Mouse (Mus musculus) ES-E14 (cell line): ENCODE measurements at regions not wholly inside any gene's neighbourhood (a gene's known extent, or its start where the extent isn't known, plus 50 kb on each side); places are given as distances from the start of the nearest gene placed in this dataset.

Source experiments
- DNase-seq: peaks from one replicate; pipeline ENCODE4 v3.0.0-alpha.2; 2013; ENCODE audit warnings: low read depth, low spot score
- H3K27ac ChIP-seq: 2 replicates; pipeline ENCODE4 v1.5.1; 2012; ENCODE audit warnings: low read depth, mild to moderate bottlenecking, low read length, moderate library complexity, mixed read lengths; ENCODE audit not compliant: poor library complexity, insufficient read depth, severe bottlenecking
- H3K36me3 ChIP-seq: 2 replicates; pipeline ENCODE4 v1.6.1; 2012; ENCODE audit warnings: mild to moderate bottlenecking, low read length, moderate library complexity, mixed read lengths; ENCODE audit not compliant: control insufficient read depth, poor library complexity, insufficient read depth, severe bottlenecking
- H3K4me1 ChIP-seq, 2 experiments: fragments of 150-350 bp in 1 of 2; sonication (generic) in 1 of 2; 2 replicates each; pipeline ENCODE4 v1.6.1; 2012; ENCODE audit warnings: low read length in 2 of 2, mild to moderate bottlenecking in 1 of 2, mixed read lengths in 1 of 2; ENCODE audit not compliant: control insufficient read depth in 2 of 2, insufficient read depth in 2 of 2, poor library complexity in 1 of 2
- H3K4me3 ChIP-seq, 2 experiments: fragments of 150-350 bp in 1 of 2; sonication (generic) in 1 of 2; 2 replicates each; pipeline ENCODE4 v1.5.1; 2012; ENCODE audit warnings: low read length in 2 of 2, low read depth in 1 of 2, mild to moderate bottlenecking in 1 of 2, mixed read lengths in 1 of 2; ENCODE audit not compliant: insufficient read depth in 1 of 2, poor library complexity in 1 of 2, severe bottlenecking in 1 of 2
- H3K9ac ChIP-seq: 2 replicates; pipeline ENCODE4 v1.6.1; 2012; ENCODE audit warnings: low read depth, mild to moderate bottlenecking, low read length, mixed read lengths; ENCODE audit not compliant: poor library complexity, insufficient read depth, severe bottlenecking
- H3K9me3 ChIP-seq: fragments of 150-350 bp; sonication (generic); 2 replicates; pipeline ENCODE4 v1.6.1; 2012; ENCODE audit warnings: low read depth, mild to moderate bottlenecking, low read length; ENCODE audit not compliant: control insufficient read depth, insufficient read depth
- CHD2 ChIP-seq: IDR thresholded peaks from 2 replicates; pipeline ENCODE4 v1.6.1; 2014; ENCODE audit warnings: mild to moderate bottlenecking, low read depth, low read length, inconsistent platforms
- HCFC1 ChIP-seq: IDR thresholded peaks from 2 replicates; pipeline ENCODE4 v1.6.1; 2012; ENCODE audit warnings: low read length, inconsistent platforms, borderline replicate concordance; ENCODE audit not compliant: insufficient read depth
- MAFK ChIP-seq: IDR thresholded peaks from 2 replicates; pipeline ENCODE4 v1.6.1; 2014; ENCODE audit warnings: mild to moderate bottlenecking, low read depth, low read length, inconsistent platforms; ENCODE audit not compliant: insufficient read depth
- ZC3H11A ChIP-seq: IDR thresholded peaks from 2 replicates; pipeline ENCODE4 v1.6.1; 2012; ENCODE audit warnings: low read depth, mild to moderate bottlenecking, inconsistent platforms, low read length, borderline replicate concordance
- ZNF384 ChIP-seq: IDR thresholded peaks from 2 replicates; pipeline ENCODE4 v1.6.1; 2012; ENCODE audit warnings: low read depth, low read length, inconsistent platforms
- in situ Hi-C, 2 experiments: fragments of 600-800 bp; cut with MboI; formaldehyde crosslinking; loops; one replicate each; pipeline ENCODE4 v1.15.1; 2025; ENCODE audit warnings: low sequenced_read_pairs in 2 of 2, inconsistent platforms in 1 of 2; ENCODE audit not compliant: unreplicated experiment in 2 of 2

DNA sequence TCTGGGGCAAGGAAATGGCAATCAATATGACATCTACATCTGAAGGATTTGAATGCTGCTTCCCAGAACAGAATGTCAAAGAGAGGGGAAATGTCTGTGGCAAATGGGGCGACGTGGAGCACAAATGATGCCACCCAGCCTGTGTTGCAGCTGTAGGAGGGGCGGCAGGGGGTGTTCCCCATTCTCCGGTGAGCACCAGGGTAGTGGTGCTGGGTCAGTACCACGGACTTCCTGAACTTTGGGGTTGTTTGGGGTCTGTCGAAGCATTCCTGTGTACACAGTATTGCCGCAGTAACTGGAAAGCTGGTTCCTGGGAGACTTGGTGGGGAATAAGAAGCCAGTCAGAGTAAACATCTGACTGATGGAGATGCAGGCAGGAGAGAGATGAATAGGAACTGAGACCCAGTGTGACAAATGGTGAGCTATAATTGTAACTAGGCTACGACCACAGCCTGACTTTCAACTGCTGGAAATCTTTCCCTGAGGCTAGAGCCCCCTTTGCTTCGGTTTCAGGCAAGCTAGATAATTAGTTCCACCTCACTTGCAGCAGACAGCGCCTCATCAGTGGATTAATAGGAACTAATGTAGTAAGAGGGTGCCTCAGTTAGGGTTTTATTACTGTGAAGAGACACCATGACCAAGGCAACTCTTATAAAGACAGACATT lies 53.9 kb upstream of the Tom1l1 start:
- in situ Hi-C loops, result no loop called here
- Histone ChIP-seq H3K9ac (no peak overlapping the region), H3K27ac (no peak overlapping the region), H3K4me3 (no peak overlapping the region), H3K9me3 (no peaks in the 10 kb centered on the region), H3K36me3 (no peaks in the 10 kb centered on the region), H3K4me1 (no peaks in the 10 kb centered on the region)
- no peak for TF ChIP-seq ZC3H11A
- no peak for TF ChIP-seq HCFC1
- TF ChIP-seq MAFK, result no peak
- TF ChIP-seq CHD2, result no peak
- no peak for TF ChIP-seq ZNF384
- no peak for DNase-seq

GRCm38 (mm10) chr11:90739501-90739900 lies 51.3 kb upstream of the Tom1l1 start:
- Histone ChIP-seq H3K36me3 (no peaks in the 10 kb centered on the region), H3K9ac (no peak overlapping the region), H3K4me1 (no peaks in the 10 kb centered on the region), H3K27ac (no peak overlapping the region), H3K4me3 (no peak overlapping the region), H3K9me3 (no peaks in the 10 kb centered on the region)
- DNase-seq, result no peak
- TF ChIP-seq ZNF384 (no peak), HCFC1 (no peak), MAFK (no peak), CHD2 (no peak), ZC3H11A (no peak)
- in situ Hi-C loops, result no loop called here

DNA sequence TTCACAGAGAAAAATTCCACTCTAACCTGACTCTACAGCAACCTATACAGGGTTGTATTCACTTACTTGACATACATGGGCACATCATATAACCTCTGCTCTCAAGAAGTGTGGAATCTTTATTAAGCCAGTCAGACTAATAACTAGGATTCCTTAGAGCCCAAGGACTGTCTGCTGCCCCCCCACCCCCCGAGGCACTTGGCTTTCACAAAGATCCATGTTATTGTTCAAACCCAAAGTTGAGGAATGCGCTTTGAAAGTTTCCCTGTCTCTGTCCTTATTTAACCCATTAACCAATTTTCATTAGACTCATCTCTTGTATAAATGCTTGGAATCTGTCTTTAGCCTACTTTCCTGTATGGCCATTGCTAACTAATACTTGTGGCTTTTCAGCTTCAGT lies 50.6 kb upstream of the Tom1l1 start:
- Histone ChIP-seq H3K36me3 (no peaks in the 10 kb centered on the region), H3K27ac (no peak overlapping the region), H3K4me3 (no peak overlapping the region), H3K9ac (no peak overlapping the region), H3K4me1 (no peaks in the 10 kb centered on the region), H3K9me3 (no peaks in the 10 kb centered on the region)
- TF ChIP-seq MAFK, result no peak
- TF ChIP-seq HCFC1, result no peak
- no peak for TF ChIP-seq ZC3H11A
- TF ChIP-seq CHD2, result no peak
- no peak for TF ChIP-seq ZNF384
- DNase-seq, result no peak
- in situ Hi-C loops, result no loop called here
